Mouse (Mus musculus) heart, adult 2 months (tissue): Measurements from ENCODE around the gene Igfbp3.

Experiments
- CTCF ChIP-seq: fragments of 200-600 bp; IDR thresholded peaks from 2 replicates; pipeline ENCODE4 v1.8.1; 2022; ENCODE audit warnings: antibody characterized with exemption, mild to moderate bottlenecking, moderate library complexity
- EP300 ChIP-seq: fragments of 200-500 bp; IDR thresholded peaks from 2 replicates; pipeline ENCODE4 v1.6.1; 2011; ENCODE audit warnings: low read depth, low read length, control low read depth; ENCODE audit not compliant: insufficient read depth
- POLR2A ChIP-seq: fragments of 200-500 bp; IDR thresholded peaks from 2 replicates; pipeline ENCODE4 v1.6.1; 2011; ENCODE audit warnings: mild to moderate bottlenecking, low read depth, low read length, control low read depth; ENCODE audit not compliant: insufficient read depth

- TF ChIP-seq CTCF (no peak), EP300 (no peak), POLR2A (no peak)
Measured at GRCm38 (mm10) chr11:7238546-7238945, 24.8 kb upstream of the Igfbp3 start.
